Mouse (Mus musculus) megakaryocyte-erythroid progenitor cell, adult 5-6 weeks (primary cell): ENCODE results near the gene Hmgn5. TPM values are rescaled to one million over a fixed set of nuclear protein-coding genes. Genes with fewer than 3 reads are reported as not detected.

Experiments used
- ATAC-seq: replicated peaks from 2 replicates; pipeline ENCODE4 v1.8.0; 2016; ENCODE audit warnings: mild to moderate bottlenecking, inconsistent platforms; ENCODE audit not compliant: severe bottlenecking, poor library complexity, low FRiP score, low TSS enrichment
- total RNA-seq, 2 experiments: library from RNA; stranded (forward) in 1 of 2; stranded (reverse) in 1 of 2; fragments of 200-1000, 215-1000 nt in 1 of 2; fragments of >200 nt in 1 of 2; fragmentation: Nextera tagmentation in 1 of 2; gene quantifications; 2 replicates each; pipeline ENCODE4 v1.2.3; 2014 to 2017

The Hmgn5 gene
- total RNA-seq (2014; fragmentation: Nextera tagmentation) (81.0 and 104 TPM in 2 replicates), total RNA-seq (2017) (94.9 and 102 TPM in 2 replicates)

GRCm38 (mm10) chrX:109013283-109013682 is at the start of gene Hmgn5:
Gene Hmgn5, minus strand, starts transcription at chrX:109013404.
- ATAC-seq = peak; percentile 96

DNA sequence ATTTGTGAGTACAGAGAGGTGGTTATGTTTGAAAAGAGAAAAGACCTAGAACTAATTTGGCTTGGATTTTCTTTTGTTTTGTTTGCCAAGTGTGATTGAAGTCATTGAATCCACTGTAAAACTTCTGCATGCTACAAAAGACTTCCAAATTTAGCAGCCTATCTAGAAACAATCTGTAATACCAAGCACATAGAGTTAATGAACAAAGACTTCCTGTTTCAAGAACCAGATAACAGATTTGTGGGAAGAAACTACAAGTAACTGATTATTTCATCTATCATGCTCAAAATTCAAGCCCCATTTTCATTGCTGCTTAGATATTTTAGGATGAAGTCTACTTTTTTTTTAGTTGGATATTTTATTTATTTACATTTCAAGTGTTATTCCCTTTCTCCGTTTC is 34.6 kb upstream of the Hmgn5 start:
- ATAC-seq = no peak

DNA sequence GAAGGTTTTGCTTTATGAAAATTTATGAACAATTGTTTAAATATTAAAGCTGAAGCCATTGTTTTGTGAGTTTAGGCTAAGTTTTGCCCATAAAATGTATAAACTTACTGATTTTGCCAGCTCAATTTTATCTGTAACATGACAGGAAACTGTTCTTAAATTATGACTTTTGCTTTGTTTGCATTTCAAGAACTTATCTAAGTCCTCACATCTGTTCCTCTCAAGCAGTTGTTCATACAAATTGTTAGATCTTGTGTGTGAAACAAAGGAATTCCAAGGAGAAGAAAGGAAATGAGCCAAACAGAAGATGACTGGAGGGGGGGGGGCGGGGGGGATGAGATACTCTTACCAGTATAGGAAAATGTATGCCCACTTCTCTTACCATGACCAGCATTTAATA is 13.0 kb upstream of the Hmgn5 start:
- no peak for ATAC-seq

DNA sequence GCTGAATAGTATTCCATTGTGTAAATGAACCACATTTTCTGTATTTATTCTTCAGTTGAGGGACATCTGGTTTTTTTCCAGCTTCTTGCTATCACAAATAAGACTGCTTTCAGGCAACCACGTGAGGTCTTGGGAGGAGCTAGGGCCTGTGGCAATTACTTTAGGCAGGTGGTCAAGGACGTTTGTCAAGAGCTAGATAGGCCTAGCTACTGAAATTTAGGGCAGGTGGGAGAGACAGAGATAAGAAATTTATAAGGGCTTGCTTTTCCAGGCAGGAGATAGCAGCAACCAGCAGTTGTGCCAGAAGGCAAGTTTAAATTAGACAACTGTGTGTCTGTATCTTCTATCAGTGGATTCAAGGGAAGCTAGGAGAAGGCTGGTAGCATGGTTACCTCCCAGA is 7.7 kb upstream of the Hmgn5 start:
- 0 out of 2 replicates have a peak, but pooled peaks have one; percentile 30 for ATAC-seq

- no peak for ATAC-seq
These were observed 962 bp upstream of the Hmgn5 start for GRCm38 (mm10) chrX:109014166-109014565.

DNA sequence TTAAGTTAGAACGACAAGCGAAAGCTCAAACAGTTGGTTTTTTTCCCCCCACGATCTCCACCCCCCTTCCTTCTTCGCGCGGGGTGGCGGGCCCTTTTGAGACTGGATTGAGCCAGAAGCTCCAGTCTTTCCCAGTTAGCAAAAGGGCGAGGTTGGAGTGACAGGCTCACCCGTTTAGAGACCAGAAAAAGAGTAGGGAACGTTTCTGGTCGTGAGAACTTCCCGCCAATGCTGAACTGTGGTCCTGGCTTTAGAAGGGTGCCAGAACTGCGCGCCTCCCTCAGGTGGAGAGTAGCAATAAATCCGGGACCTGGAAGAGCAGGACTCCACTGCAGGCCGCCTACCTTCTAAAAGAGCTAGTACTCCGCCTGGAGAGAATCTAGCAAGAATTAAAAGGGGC is 482 bp upstream of the Hmgn5 start:
- ATAC-seq = peak; percentile 69

DNA sequence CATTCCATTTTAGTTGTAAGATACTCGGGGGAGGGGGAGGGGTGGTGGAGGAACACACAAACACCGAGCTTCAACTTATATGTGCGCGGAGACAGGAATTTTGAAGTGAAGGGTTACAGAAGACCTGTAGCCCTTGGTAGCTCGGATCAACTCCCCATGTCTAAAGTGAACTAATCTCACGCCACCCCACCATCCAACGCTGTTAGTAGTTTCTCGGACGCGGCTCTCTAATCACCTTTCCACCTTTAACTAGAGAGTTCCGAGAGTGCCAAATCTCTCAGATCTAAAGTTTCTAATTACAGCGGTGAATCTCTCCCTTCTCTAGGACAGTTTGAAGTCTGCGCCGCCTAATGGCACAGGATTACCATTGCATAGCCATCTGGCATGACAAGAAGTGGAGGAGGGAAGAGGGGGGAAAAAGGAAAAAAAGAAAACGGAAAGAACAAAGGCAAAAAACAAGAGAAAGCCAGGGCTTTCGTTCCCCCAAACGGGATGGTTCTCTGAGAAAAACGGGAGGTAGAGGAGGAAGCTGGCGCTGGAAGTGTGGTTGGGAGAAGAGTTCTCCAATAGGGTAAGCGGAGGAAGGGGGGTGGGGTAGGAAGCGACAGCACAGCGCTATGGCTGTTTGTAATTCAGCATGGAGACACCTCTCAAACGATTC is 703 bp downstream of the Hmgn5 start:
- ATAC-seq = peak; percentile 72

DNA sequence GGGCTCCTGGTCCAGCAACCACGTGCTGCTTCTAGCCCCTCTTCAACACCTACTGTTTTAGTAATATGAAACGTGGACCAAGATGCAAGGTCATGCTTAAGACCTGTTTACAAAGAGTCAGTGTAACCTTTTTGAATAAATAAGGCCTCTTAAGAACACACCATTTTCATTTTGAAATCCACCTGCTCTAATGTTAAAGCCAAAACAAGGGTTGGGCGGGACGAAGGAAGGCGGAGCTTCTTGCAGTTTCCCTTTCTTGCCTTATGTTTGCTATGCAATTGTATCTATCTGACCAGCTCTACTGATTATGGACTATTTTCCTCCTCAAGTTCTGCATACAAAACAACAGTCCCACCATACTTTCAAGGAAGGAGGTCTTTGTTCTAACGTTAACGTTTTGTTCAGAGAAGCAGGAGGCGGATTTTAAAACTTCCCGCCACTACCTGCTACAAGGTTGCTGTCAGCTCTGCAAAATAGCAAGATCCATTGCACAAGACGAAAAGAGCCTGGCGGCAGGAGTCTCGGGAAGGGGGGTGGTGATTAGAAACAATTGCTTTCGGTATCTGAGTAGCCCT is 1.5 kb downstream of the Hmgn5 start:
- peak; percentile 59 for ATAC-seq

GRCm38 (mm10) chrX:109001277-109001676 is 11.9 kb downstream of the Hmgn5 start:
- 0 out of 2 replicates have a peak, but pooled peaks have one; percentile 63 for ATAC-seq

Other genes with a start within 250 kb of the Hmgn5 start
- gene Brwd3, start 179.0 kb downstream of the Hmgn5 start, total RNA-seq (2014; fragmentation: Nextera tagmentation) = 10.3 and 16.0 TPM in 2 replicates
- 9.5 and 9.7 TPM in 2 replicates for gene Brwd3, start 179.0 kb downstream of the Hmgn5 start, total RNA-seq (2017)
- 101 and 104 TPM in 2 replicates for gene Sh3bgrl, start 82.0 kb upstream of the Hmgn5 start, total RNA-seq (2014; fragmentation: Nextera tagmentation)
- 137 and 174 TPM in 2 replicates for gene Sh3bgrl, start 82.0 kb upstream of the Hmgn5 start, total RNA-seq (2017)
- not detected in 2 replicates for gene Gm6377, start 183.4 kb upstream of the Hmgn5 start, total RNA-seq (2014; fragmentation: Nextera tagmentation)
- 3.4 TPM in 1 of 2 replicates, not detected in the other for gene Gm6377, start 183.4 kb upstream of the Hmgn5 start, total RNA-seq (2017)